Mouse (Mus musculus) embryonic facial prominence, embryonic 14.5 days (tissue): ENCODE data around the gene En1. TPM values are rescaled to one million over a fixed set of nuclear protein-coding genes. Genes with fewer than 3 reads are reported as not detected.
A peak's percentile ranks its signal among the peaks of the same experiment; 100 is the strongest.

Experiments
- ATAC-seq: fragments of 200-750 bp; cut with Nextera tagmentation; 2 replicates; pipeline ENCODE4 v1.8.0; 2017; ENCODE audit warnings: low read depth, moderate number of reproducible peaks, moderate TSS enrichment
- DNase-seq: peaks from one replicate; pipeline ENCODE4 v3.0.0-alpha.2; 2015; ENCODE audit warnings: low spot score
- H3K27ac ChIP-seq: fragments of 300-500 bp; sonication (generic); replicated peaks from 2 replicates; pipeline ENCODE4 v1.5.1; 2014; ENCODE audit warnings: low read depth, mild to moderate bottlenecking, low read length, moderate library complexity
- H3K27me3 ChIP-seq: fragments of 300-500 bp; sonication (generic); replicated peaks from 2 replicates; pipeline ENCODE4 v1.6.1; 2014; ENCODE audit warnings: low read length; ENCODE audit not compliant: control insufficient read depth, insufficient read depth
- H3K36me3 ChIP-seq: fragments of 300-500 bp; sonication (generic); 2 replicates; pipeline ENCODE4 v1.6.1; 2014; ENCODE audit warnings: low read length, mixed read lengths; ENCODE audit not compliant: control insufficient read depth, insufficient read depth
- H3K4me1 ChIP-seq: fragments of 300-500 bp; sonication (generic); 2 replicates; pipeline ENCODE4 v1.6.1; 2014; ENCODE audit warnings: antibody characterized with exemption, low read length; ENCODE audit not compliant: control insufficient read depth, insufficient read depth
- H3K4me2 ChIP-seq: fragments of 300-500 bp; sonication (generic); 2 replicates; pipeline ENCODE4 v1.6.1; 2014; ENCODE audit warnings: low read depth, mild to moderate bottlenecking, low read length, moderate library complexity, mixed read lengths
- H3K4me3 ChIP-seq: fragments of 300-500 bp; sonication (generic); 2 replicates; pipeline ENCODE4 v1.5.1; 2014; ENCODE audit warnings: low read depth, mild to moderate bottlenecking, low read length
- H3K9ac ChIP-seq: fragments of 300-500 bp; sonication (generic); 2 replicates; pipeline ENCODE4 v1.6.1; 2014; ENCODE audit warnings: low read depth, mild to moderate bottlenecking, low read length, moderate library complexity, mixed read lengths
- H3K9me3 ChIP-seq: fragments of 300-500 bp; sonication (generic); 2 replicates; pipeline ENCODE4 v1.6.1; 2016; ENCODE audit warnings: low read length; ENCODE audit not compliant: control insufficient read depth
- WGBS: fragments of 180-500 bp; shearing (Covaris S2); extraction: QIAGEN DNeasy Blood & Tissue Kit; methylation state at CpG from one replicate; pipeline ENCODE4 v1.1.7; 2014; 5-methylcytosine and 5-hydroxymethylcytosine counted together
- polyA plus RNA-seq: library from polyadenylated mRNA; unstranded; fragments of >200 nt; fragmentation: Nextera tagmentation; extraction: Ambion mirVana; gene quantifications from 2 replicates; pipeline ENCODE4 v1.2.1, GENCODE M21; 2014

Gene En1
- polyA plus RNA-seq = 2.0 TPM in 2 replicates

GRCm38 (mm10) chr1:120602031-120602730, at the start of gene En1:
Gene En1, plus strand, starts transcription at chr1:120602418.
- peak within 1 kb of the TSS; percentile 52 for H3K4me3 ChIP-seq
- ATAC-seq (peak; percentile 38; the same call in 1 of the 2 replicates), DNase-seq (peak; percentile 89)
- peaks cover 4% of the 10 kb centered on the region; the same call in 1 of the 2 replicates for H3K4me1 ChIP-seq
- H3K27me3 ChIP-seq = peaks cover 97% of the 10 kb centered on the region
- 1% methylated on average over 35 of the region's 35 CpGs for WGBS
- no peaks in the 10 kb centered on the region for H3K9me3 ChIP-seq
- H3K9ac ChIP-seq = peak within 1 kb of the TSS; percentile 68
- H3K27ac ChIP-seq = peak within 1 kb of the TSS; percentile 41; the same call in 1 of the 2 replicates
- H3K4me2 ChIP-seq = peak within 1 kb of the TSS; percentile 84
- H3K36me3 ChIP-seq = no peaks in the 10 kb centered on the region

GRCm38 (mm10) chr1:120556926-120557846, 45.0 kb upstream of the En1 start:
- Histone ChIP-seq H3K9ac (no peak overlapping the region), H3K36me3 (no peaks in the 10 kb centered on the region), H3K27me3 (no peaks in the 10 kb centered on the region), H3K27ac (no peak overlapping the region), H3K4me1 (no peaks in the 10 kb centered on the region), H3K9me3 (no peaks in the 10 kb centered on the region), H3K4me2 (no peak overlapping the region), H3K4me3 (no peak overlapping the region)
- ATAC-seq = no peak
- DNase-seq = no peak
- 76% methylated on average over 15 of the region's 15 CpGs for WGBS

GRCm38 (mm10) chr1:120558341-120559285, 43.6 kb upstream of the En1 start:
- WGBS = 64% methylated on average over 9 of the region's 9 CpGs
- H3K9me3 ChIP-seq = no peaks in the 10 kb centered on the region
- no peaks in the 10 kb centered on the region for H3K4me1 ChIP-seq
- no peak overlapping the region for H3K4me3 ChIP-seq
- H3K9ac ChIP-seq = no peak overlapping the region
- no peak overlapping the region for H3K4me2 ChIP-seq
- DNase-seq (peak; percentile 48), ATAC-seq (peak; percentile 44; the same call in 1 of the 2 replicates)
- H3K27ac ChIP-seq = no peak overlapping the region
- no peaks in the 10 kb centered on the region for H3K27me3 ChIP-seq
- H3K36me3 ChIP-seq = no peaks in the 10 kb centered on the region

- ATAC-seq = no peak
- H3K27me3 ChIP-seq = no peaks in the 10 kb centered on the region
- WGBS = 90% methylated on average over 5 of the region's 5 CpGs
- DNase-seq = no peak
- 0 out of 2 replicates have a peak, but pooled peaks cover 3% of the 10 kb centered on the region for H3K9me3 ChIP-seq
- no peak overlapping the region for H3K9ac ChIP-seq
- no peaks in the 10 kb centered on the region for H3K4me1 ChIP-seq
- H3K4me2 ChIP-seq = no peak overlapping the region
- H3K4me3 ChIP-seq = no peak overlapping the region
- no peak overlapping the region for H3K27ac ChIP-seq
- H3K36me3 ChIP-seq = no peaks in the 10 kb centered on the region
Measured at GRCm38 (mm10) chr1:120559911-120560310, 42.3 kb upstream of the En1 start.

GRCm38 (mm10) chr1:120581306-120581705, 20.9 kb upstream of the En1 start:
- H3K4me3 ChIP-seq = no peak overlapping the region
- H3K27ac ChIP-seq = no peak overlapping the region
- no peaks in the 10 kb centered on the region for H3K4me1 ChIP-seq
- DNase-seq (no peak), ATAC-seq (no peak)
- 0 out of 2 replicates have a peak, but pooled peaks cover 9% of the 10 kb centered on the region for H3K27me3 ChIP-seq
- no peak overlapping the region for H3K9ac ChIP-seq
- H3K4me2 ChIP-seq = no peak overlapping the region
- H3K36me3 ChIP-seq = no peaks in the 10 kb centered on the region
- 58% methylated on average over 4 of the region's 4 CpGs for WGBS
- H3K9me3 ChIP-seq = no peaks in the 10 kb centered on the region

DNA sequence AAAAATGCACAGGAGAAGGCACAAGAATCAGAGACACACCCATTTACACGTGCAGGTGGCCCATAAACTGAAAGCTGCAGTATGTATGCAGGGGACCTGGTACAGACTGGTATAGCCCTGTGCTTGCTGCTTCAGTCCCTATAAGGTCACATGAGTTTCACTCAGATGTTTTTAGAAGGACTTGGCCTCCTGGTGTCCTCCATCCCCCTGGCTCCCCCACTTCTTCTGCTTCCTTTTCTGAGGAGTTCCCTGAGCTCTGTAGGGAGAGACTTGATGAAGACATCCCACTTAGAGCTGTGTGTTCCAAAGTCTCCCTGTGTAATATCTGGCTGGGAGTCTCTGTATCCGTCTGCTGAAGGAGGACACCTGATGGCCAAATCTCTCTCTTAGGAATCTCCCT, 16.7 kb upstream of the En1 start:
- no peak overlapping the region for H3K9ac ChIP-seq
- peaks cover 16% of the 10 kb centered on the region; the same call in 1 of the 2 replicates for H3K27me3 ChIP-seq
- H3K9me3 ChIP-seq = no peaks in the 10 kb centered on the region
- no peaks in the 10 kb centered on the region for H3K36me3 ChIP-seq
- ATAC-seq = no peak
- no peaks in the 10 kb centered on the region for H3K4me1 ChIP-seq
- no peak overlapping the region for H3K4me2 ChIP-seq
- no peak overlapping the region for H3K27ac ChIP-seq
- no peak for DNase-seq
- WGBS = 17% methylated on average over 2 of the region's 2 CpGs
- no peak overlapping the region for H3K4me3 ChIP-seq

DNA sequence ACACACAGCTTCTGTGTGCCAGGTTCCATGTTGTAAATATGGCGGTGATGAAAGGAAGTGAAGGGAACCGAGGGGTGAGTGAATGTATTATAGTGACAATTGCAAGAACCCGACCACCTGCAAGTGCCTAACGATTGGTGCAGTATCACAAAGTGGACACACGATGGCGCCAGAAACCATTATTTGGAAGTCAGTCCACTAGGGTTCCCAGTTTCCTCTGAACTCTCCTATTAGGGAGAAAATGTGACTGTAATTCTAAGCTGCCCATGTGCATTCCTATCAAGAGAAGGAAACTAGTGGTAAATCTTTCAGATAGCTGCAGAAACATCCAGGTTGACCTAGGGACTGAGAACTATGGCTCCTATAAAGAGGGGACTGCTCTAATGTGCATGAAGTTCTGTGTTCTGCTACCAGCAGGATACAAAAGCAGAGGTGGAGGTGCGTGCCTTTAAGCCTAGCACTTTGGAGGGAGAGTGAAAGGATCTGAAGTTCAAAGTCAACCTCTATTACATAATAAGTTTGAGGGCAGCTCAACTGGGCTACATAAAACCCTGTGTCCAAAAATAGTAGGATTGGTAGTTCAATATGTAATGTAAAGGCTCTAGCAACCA, 15.6 kb upstream of the En1 start:
- 12% methylated on average over 7 of the region's 7 CpGs for WGBS
- no peaks in the 10 kb centered on the region for H3K9me3 ChIP-seq
- H3K36me3 ChIP-seq = no peaks in the 10 kb centered on the region
- no peak overlapping the region for H3K27ac ChIP-seq
- no peak overlapping the region for H3K4me3 ChIP-seq
- H3K9ac ChIP-seq = no peak overlapping the region
- H3K4me2 ChIP-seq = no peak overlapping the region
- ATAC-seq = 0 out of 2 replicates have a peak, but pooled peaks have one; percentile 44
- no peaks in the 10 kb centered on the region for H3K4me1 ChIP-seq
- H3K27me3 ChIP-seq = peaks cover 26% of the 10 kb centered on the region
- peak; percentile 79 for DNase-seq
